Mouse (Mus musculus) urinary bladder, postnatal 25 days (tissue): ENCODE measurements around the gene Gps2.

Experiments used
- DNase-seq: peaks from one replicate; pipeline ENCODE4 v3.0.0; 2022; ENCODE audit warnings: low spot score

The Gps2 gene

GRCm38 (mm10) chr11:69886907-69887635 lies 26.6 kb upstream of the Gps2 start:
- no peak for DNase-seq

- DNase-seq: no peak
Observed at GRCm38 (mm10) chr11:69891482-69891881, 22.2 kb upstream of the Gps2 start.

GRCm38 (mm10) chr11:69894671-69895070 lies 19.0 kb upstream of the Gps2 start:
- DNase-seq: no peak

- no peak for DNase-seq
Observed at GRCm38 (mm10) chr11:69895291-69895690, 18.4 kb upstream of the Gps2 start, which contains the start of gene Acap1. Acap1 (minus strand) TSS chr11:69895539.

GRCm38 (mm10) chr11:69899870-69900269 lies 13.8 kb upstream of the Gps2 start:
- DNase-seq: no peak

- DNase-seq: peak; percentile 76
Observed at GRCm38 (mm10) chr11:69900471-69901405, 12.9 kb upstream of the Gps2 start, which contains the start of the genes 2810408A11Rik and Neurl4. 2810408A11Rik (minus strand) TSS chr11:69900987. Neurl4 (plus strand) TSS chr11:69901072.

- peak; percentile 77 for DNase-seq
Observed at GRCm38 (mm10) chr11:69901406-69901846, 12.3 kb upstream of the Gps2 start.

GRCm38 (mm10) chr11:69901993-69902392 lies 11.7 kb upstream of the Gps2 start:
- DNase-seq: peak; percentile 25

- no peak for DNase-seq
Observed at GRCm38 (mm10) chr11:69902972-69903371, 10.7 kb upstream of the Gps2 start.

GRCm38 (mm10) chr11:69904311-69904710 lies 9.4 kb upstream of the Gps2 start:
- no peak for DNase-seq

GRCm38 (mm10) chr11:69908645-69909044 lies 5.0 kb upstream of the Gps2 start:
- DNase-seq: no peak

- no peak for DNase-seq
Observed at GRCm38 (mm10) chr11:69909174-69909573, 4.5 kb upstream of the Gps2 start.

GRCm38 (mm10) chr11:69910177-69910576 lies 3.5 kb upstream of the Gps2 start:
- DNase-seq: no peak

- DNase-seq: no peak
Observed at GRCm38 (mm10) chr11:69910781-69911560, 2.7 kb upstream of the Gps2 start.

- DNase-seq: no peak
Observed at GRCm38 (mm10) chr11:69911701-69912100, 2.0 kb upstream of the Gps2 start.

- DNase-seq: no peak
Observed at GRCm38 (mm10) chr11:69912716-69913530, 765 bp upstream of the Gps2 start.

GRCm38 (mm10) chr11:69914372-69914764 lies 680 bp downstream of the Gps2 start:
- no peak for DNase-seq

GRCm38 (mm10) chr11:69914917-69915430 lies 1.3 kb downstream of the Gps2 start:
- DNase-seq: no peak

- DNase-seq: no peak
Observed at GRCm38 (mm10) chr11:69915667-69916627, 2.3 kb downstream of the Gps2 start.
